Mouse (Mus musculus): ENCODE measurements around the gene Aff4.

DNA sequence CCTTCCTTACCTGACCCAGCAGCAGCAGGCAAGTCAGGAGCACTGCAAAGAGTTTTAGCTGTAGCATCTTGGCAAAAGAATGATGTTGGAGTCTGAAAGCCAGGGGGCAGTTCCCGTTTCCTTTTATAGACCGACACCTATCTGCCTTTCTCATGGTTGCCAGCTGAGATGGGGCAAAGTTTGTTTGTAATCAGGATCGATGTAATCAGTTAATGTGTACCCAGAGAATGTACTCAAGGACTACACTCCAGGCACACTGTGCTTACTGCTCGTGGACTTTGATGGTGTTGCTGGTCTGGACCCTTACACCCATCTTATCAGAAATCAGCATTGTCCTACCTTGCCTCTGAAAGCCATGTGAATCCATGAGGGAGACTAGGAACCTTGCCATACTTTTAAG is 72.4 kb downstream of the Aff4 start, which contains the start of gene Leap2:
- TF ChIP-seq ZMIZ1 (IDR thresholded peaks at IDR 0.05; ENCODE audit: low read depth, low read length): no peak
- no peak for TF ChIP-seq MYC (IDR thresholded peaks at IDR 0.05; ENCODE audit: low read depth, low read length)
- TF ChIP-seq SMC3 (IDR thresholded peaks at IDR 0.05; ENCODE audit: low read depth, low read length): no peak
- no peak for TF ChIP-seq USF1 (IDR thresholded peaks at IDR 0.05; ENCODE audit: low read depth, low read length)
- no peak for TF ChIP-seq E2F4 (IDR thresholded peaks at IDR 0.05; ENCODE audit: insufficient replicate concordance, low read depth, low read length)
- TF ChIP-seq POLR2A (IDR thresholded peaks at IDR 0.05; ENCODE audit: low read depth, low read length): no peak
